Mouse (Mus musculus) E14TG2a.4 (cell line): ENCODE measurements around the gene Gabbr2.

Experiments
- CTCF ChIP-seq: conservative IDR thresholded peaks from 2 replicates; pipeline ENCODE4 v1.5.1; 2014; ENCODE audit warnings: low read length
- POU5F1 ChIP-seq: IDR thresholded peaks from 2 replicates; pipeline ENCODE4 v1.6.1; 2014; ENCODE audit warnings: low read length, borderline replicate concordance

GRCm38 (mm10) chr4:46991959-46992316, 265 bp upstream of the Gabbr2 start:
- TF ChIP-seq CTCF = no peak
- TF ChIP-seq POU5F1 = no peak
